Mouse (Mus musculus): Measurements from ENCODE around the gene Rab32. TPM values are rescaled to one million over a fixed set of nuclear protein-coding genes. Genes with fewer than 3 reads are reported as not detected.
"Not testable (repeated sequence)": the region's sequence is repeated elsewhere in the genome, so short reads cannot be mapped to it uniquely, and the experiment has no call there.

Rab32 gene
- 10.9 and 11.7 TPM in 2 replicates for total RNA-seq (2021)
- long read RNA-seq, transcript Rab32-201 (3 exons, 2,149 nt) = major isoform, 27 of 37 reads
- long read RNA-seq, partial matches to known transcripts = 10 of 37 reads
- long read RNA-seq, other reads (novel, unspliced or antisense) = 0 of 37 reads

DNA sequence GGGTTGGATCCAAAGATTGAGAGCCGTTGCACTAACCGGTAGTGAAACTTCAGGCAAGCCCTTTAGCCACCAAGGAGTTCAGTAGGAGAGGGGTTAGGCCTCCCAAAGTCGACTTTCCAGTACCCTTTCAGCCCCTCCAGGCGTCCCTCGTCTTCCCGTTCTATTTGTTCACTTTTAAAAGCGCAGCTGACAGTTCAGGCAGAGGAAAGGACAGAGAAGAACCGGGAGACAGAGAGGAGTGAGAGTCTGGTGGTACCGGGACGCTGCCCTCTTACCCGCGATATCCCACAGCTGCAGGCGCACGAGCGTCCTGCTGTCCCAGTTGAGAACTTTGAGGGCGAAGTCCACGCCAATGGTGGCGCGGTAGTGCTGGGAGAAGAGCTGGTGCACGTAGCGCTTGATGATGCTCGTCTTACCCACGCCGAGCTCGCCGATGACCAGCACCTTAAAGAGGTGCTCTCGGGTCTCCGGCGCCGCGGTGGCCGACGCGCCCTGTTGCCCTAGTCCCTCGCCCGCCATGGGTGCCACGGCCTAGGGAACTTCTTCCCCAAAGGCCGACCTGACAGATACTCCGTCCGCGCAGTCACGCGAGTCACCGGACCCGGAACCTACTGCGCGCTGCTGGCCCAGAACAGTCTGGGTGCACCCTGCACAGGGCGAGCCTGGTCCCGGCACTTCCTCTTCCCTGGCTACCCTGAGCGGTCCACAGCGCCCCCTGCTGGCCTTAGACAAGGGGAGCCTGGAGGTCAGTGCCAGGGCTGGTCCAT, at the start of gene Rab32:
Gene Rab32 (minus strand): TSS at position 696 of the 767 bp plus-strand sequence.
- peak; percentile 98 for DNase-seq

DNA sequence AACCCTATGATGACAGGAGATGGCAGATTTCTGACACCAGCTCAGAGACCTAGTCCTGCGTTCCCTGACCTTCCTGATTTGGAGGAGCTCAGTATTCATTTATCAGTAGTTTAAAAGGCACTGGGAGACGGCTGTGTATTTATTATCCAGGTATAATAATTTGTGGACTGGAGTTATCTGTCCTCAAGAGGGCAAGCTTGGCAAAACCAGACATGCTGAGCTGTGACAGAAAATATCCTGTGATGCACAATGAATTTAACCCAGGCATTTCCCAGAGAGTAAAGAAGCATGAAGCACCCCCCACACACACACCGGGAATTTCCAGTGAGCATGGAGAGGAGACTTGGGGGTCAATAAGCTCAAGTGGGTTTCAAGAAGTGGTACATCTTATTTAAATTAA, 42.7 kb upstream of the Rab32 start:
- no peak for DNase-seq

DNA sequence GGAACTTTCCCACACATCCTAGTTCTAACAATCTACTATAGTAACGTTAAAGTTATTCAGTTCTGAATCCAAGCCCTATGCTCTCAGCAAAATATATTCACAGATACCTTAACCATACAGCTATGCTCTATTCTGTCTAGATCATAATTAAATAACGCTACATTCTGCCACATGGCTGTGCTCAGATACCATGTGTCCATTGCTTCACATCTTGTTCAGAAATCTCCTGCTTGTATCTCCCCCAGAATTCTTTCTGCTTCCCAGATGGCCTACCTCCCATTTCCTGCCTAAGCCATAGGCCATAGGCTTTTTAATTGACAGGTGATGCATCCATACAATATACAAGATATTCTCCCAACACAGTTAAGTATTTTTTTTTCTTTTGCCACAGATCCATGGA, 39.4 kb upstream of the Rab32 start:
- DNase-seq = not testable (repeated sequence)

DNA sequence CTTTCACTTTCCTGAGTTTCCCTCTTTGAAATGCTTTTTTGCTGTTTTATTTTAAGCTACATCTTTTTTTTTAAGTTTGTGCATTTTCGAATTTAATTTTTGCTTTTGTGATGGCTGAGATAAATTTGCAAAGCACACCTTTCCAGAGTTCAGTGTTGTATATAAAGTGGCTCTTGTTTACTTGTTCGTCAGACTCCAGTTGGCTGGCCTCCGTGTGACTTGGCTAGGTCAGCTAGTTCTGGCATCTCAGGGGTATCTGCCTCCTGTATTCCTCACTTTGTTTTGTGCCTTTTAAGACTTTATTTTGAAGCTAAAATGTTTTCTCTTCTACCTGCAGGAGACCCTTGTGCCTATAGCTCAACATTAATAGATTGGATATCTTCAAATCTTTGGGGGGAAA, 22.7 kb upstream of the Rab32 start:
- DNase-seq = no peak

DNA sequence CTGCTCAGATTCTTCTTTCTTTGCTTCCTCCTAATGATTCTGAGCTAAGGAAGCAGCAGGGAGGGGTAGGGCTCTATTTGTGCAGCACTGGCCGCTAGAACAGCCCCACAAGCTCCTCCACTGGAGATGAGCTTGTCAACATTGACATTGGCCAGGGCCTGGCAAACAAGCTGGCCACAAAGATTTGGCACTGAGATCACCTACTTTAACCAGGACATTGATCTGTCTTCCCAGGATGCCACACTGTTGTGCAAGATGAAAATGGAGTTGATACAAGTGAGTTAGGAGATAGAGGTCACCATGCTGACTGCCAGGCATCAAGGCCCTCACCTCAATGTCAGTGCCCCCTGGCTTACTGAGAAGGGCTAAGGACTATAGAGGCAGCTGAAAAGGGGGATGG, 21.8 kb upstream of the Rab32 start:
- DNase-seq = no peak

DNA sequence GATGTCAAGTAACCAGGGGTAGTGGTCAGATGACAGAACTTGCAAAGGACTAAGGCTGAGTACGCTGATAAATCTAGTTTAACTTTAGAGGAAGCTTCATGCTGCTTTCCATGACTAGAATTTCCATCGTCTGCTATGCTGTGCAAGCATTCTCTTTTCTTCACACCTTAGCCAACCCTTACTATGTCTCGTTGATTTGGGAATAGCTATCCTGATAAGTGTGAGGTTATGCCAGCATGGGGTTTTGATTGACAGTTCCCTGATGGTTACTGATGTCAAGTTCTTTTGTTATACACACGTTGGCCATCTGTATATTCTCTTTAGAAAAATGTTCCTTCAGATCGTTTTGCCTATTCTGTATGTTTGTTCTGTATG, 259 bp upstream of the Rab32 start:
- DNase-seq = no peak

DNA sequence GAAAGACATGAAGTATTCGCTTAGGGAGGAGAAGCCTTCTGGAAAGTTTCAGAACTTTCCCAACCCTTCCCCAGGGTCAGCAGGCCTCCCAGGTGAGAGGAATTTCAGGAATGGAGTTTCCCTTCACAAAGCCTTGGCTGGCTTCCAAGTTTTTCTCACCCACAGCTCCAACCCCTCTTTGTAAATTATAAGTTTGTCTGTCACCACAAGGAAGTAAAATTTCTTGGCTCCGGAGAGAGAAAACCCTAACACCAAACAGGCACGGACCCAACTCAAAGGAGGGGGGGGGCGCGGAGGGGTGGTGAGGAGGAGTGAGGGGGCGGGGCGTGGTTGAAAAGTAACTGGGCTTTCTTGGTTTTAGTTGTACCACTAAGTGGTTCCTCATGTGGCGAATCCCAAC, 980 bp downstream of the Rab32 start:
- DNase-seq = peak; percentile 10

DNA sequence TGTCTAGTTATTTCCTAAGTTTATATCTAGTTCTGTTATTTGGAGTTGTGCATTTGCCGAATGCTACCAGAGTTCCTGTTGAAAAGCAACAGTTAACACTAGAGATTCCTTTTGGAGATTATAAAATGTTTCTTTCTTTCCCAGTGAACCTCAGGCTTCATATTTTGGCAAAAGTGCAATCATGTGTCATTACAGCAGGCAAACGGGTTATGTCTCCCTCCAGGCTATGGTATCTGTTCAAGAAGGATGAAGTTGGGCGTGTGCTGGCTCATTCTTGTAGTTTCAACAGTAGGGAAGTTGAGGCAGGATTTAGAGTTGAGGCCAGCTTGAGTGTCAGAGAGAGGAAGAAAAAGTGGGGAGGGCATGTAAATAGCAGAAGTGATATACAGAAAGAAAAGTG, 2.4 kb downstream of the Rab32 start:
- DNase-seq = no peak

DNA sequence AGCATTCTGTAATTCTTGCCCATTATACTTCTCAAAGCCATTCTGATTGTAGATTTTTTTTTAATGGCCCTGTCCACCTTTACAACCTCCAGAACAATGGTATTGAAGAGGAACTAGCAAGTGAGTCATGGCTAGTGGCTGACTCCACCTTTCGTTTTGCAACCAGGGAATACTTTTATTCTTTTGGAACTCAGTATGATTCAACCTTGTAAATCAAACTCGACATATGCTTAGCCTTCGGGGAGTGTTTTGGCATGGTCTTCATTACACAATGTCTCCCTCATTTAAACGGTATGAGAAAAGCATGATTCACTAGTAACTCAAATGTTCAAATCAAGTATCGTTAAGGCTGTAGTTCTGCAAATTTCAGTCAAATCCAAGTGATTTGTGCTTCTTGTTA, 2.8 kb downstream of the Rab32 start:
- DNase-seq = peak; percentile 9

DNA sequence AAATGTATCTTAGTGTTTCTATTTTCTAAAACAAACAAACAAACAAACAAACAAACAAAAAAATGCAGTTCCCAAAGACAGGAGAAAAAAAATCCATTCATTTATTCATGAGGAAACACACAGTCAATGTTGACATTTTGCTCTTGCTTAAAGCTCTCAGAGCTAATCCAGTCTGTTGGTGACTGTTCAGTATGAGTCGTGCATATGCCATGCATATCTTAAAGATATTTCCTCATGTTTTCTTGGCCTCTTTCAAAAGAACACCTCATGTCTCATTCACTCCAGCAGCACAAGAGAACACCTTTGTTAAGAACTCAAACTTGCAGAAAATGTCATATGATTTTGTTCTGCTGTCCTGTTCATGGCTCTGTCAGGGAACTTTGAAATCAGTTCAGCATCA, 7.9 kb downstream of the Rab32 start:
- DNase-seq = no peak

DNA sequence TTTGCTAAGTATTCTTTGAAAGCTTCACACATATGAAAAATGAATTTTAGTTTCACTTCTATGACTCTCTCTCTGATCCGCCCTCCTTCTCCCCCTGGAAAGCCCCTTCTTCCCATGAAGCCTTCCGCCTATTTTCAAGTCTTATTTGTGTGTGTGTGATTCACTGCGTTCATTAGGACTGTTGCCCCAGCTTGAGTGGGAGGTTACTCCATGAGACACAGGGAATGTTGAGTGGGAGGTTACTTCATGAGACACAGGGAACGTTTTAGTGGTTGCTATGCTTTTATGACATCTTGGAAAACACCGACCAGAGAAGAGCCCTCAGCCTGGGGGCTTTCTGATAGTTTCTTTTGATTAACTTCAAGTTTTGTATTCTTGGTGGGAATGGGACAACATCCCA, 11.4 kb downstream of the Rab32 start:
- DNase-seq = no peak

DNA sequence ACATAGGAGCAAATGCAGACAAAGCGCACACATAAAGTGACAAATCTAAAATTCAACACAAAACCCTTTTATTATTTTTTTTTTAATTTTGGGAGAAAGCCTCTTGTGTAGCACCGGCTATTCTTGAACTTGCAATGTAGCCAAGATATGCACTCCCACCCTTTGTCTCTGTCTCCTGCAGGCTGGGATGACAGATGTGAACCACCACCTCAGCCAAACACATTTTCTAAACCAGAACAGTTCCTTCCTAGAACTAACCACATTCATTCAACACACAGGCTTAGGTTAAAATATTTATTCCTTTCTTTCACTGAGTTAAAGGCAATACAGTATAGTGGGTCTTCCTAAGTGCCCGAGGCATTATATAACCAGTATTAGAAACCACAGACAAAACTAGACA, 13.1 kb downstream of the Rab32 start:
- no peak for DNase-seq

Other genes starting within 250 kb of the Rab32 start
- gene Adgb, start 85.9 kb downstream of the Rab32 start, total RNA-seq (2021) = 0.38 and 0.58 TPM in 2 replicates
- gene Gm10944, start 123.1 kb upstream of the Rab32 start, total RNA-seq (2021) = not detected in 2 replicates